In the genomic region with DNA sequence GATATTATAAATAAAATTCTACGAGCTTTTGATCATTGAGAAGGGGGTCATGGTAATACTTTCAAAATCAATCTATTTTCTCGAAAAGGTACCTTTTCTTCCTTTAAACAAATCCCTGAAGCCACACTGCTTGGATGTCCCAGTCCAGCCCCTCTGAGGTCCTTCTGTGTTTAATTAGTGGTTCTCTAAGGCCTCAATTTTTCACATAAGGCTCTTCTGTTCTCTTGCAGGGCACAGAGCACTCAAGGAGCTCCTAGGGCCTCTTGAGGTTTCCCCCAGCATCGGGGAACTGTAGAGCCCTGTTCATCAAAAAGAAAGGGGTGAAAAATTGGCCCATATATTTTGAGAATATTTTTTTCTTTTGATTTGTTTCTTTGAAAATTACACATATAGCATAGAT, we compare ENCODE assay signal across 24 mouse cellular contexts. TPM values are rescaled to one million over a fixed set of nuclear protein-coding genes. Genes with fewer than 3 reads are reported as not detected.
"Had no signal": no experiment of that assay in that cellular context is flagged by ENCODE, and none has a peak within 500 bp of the region (broad histone marks: within the 10 kb centered on the region; RNA-seq: fewer than 3 reads in every experiment).

No protein-coding gene starts in this region.

- H3K4me2 ChIP-seq: hindbrain, embryonic 12.5 days; hindbrain, embryonic 14.5 days; intestine, embryonic 15.5 days; limb, embryonic 13.5 days; limb, embryonic 15.5 days; liver, embryonic 12.5 days had no signal

- H3K36me3 ChIP-seq: heart, embryonic 10.5 days; heart, embryonic 12.5 days; hindbrain, embryonic 10.5 days; hindbrain, embryonic 12.5 days; intestine, embryonic 15.5 days; limb, embryonic 13.5 days; limb, embryonic 15.5 days; liver, embryonic 12.5 days had no signal

- H3K4me3 ChIP-seq: gastrocnemius, adult 2 months; heart, embryonic 10.5 days; heart, embryonic 12.5 days; hindbrain, embryonic 10.5 days; hindbrain, embryonic 12.5 days; intestine, embryonic 15.5 days; layer of hippocampus, adult 2 months; left cerebral cortex, adult 2 months; limb, embryonic 13.5 days; limb, embryonic 15.5 days; liver, embryonic 12.5 days had no signal

- H3K9ac ChIP-seq: heart, embryonic 12.5 days; hindbrain, embryonic 12.5 days; hindbrain, embryonic 14.5 days; intestine, embryonic 15.5 days; limb, embryonic 15.5 days; liver, embryonic 12.5 days had no signal

- ATAC-seq: hindbrain, embryonic 16.5 days; inflammation-experienced regulatory T-cells, adult 6 months; intestine, embryonic 15.5 days; intestine, postnatal 0 days; liver, embryonic 12.5 days had no signal

- H3K4me1 ChIP-seq: liver, embryonic 12.5 days had no signal

- H3K27me3 ChIP-seq: heart, embryonic 12.5 days; hindbrain, embryonic 12.5 days; intestine, embryonic 15.5 days; liver, embryonic 12.5 days had no signal

- H3K9me3 ChIP-seq: heart, embryonic 10.5 days; heart, embryonic 12.5 days; hindbrain, embryonic 10.5 days; hindbrain, embryonic 12.5 days; intestine, embryonic 15.5 days; limb, embryonic 13.5 days; limb, embryonic 15.5 days; liver, embryonic 12.5 days had no signal

- H3K27ac ChIP-seq: hindbrain, embryonic 10.5 days; hindbrain, embryonic 14.5 days; intestine, embryonic 15.5 days; layer of hippocampus, adult 2 months; left cerebral cortex, adult 2 months; liver, embryonic 12.5 days had no signal

- DNase-seq: gastrocnemius, postnatal 10 days; gastrocnemius, postnatal 25 days; heart, adult 18-20 months; heart, postnatal 4 days; kidney, adult 18-20 months; kidney, adult 8-10 months; kidney, postnatal 10 days; kidney, postnatal 25 days; kidney, postnatal 4 days had no signal

RNA-seq across cellular contexts. Expression of a gene that starts 23.0 kb away (rescaled TPM):
- polyA plus RNA-seq: inflammation-experienced regulatory T-cells, adult 6 months had no signal
